Mouse (Mus musculus): ENCODE measurements at regions not wholly inside any gene's neighbourhood (a gene's known extent, or its start where the extent isn't known, plus 50 kb on each side); places are given as distances from the start of the nearest gene placed in this dataset.

DNA sequence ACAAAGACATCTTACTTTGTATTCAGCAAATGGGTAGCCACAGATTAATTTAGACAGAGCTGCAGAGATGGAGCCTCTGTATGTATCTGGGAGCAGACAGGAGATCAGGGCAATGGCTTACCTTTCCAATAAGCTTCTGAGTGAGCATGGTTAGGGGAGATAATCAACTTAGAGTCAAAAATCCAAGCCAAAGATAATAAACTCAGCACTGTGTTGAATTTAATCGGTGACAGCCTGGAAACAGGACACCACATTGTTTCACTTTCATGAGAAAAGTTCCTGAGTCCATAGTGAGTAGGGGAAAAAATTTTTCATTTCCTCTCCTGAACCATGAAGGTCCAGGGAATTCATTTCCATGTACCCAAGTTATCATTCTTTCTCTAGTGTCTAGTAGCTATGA, 70.7 kb upstream of the Arsj start:
- in situ Hi-C loops (cut with MboI, MseI) = no loop called here

DNA sequence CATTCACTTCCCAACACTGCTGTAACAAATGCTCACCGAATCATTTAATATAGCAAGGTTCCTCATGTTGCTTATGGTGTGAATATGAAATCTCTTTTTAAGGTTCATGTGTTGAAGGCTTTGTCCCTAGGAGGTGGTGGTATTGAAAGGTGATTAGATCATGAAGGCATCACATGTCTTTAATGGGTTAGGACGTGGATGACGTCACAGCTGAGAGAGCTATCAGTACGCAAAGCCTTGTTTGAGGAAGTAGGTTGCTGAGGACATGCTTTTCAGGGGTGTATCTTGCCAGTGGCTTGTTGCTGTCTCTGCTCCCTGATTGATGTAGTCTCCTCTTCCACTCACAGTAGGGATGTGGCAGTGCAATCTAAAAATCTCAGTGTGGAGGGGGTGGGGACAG, 69.8 kb upstream of the Arsj start:
- in situ Hi-C loops (cut with MboI, MseI) = no loop called here

DNA sequence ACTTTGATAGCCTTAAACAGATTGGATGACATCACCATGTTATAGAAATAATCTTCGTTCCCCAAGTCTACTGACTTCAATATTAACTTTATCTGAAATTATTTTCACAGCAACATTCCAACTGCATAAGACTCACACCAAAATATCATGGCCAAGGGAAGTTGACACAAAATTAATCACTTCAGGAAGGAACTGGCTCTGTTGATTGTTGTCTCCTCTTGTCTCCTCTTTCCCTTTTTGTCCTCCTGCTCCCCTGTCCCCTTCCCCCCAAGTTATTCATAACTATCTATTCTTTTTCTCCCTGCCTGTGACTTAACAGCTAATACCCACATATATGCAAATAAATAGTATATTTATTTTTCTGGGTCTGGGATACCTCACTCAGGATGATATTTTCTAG, 67.6 kb upstream of the Arsj start:
- in situ Hi-C loops (cut with MboI, MseI) = no loop called here

DNA sequence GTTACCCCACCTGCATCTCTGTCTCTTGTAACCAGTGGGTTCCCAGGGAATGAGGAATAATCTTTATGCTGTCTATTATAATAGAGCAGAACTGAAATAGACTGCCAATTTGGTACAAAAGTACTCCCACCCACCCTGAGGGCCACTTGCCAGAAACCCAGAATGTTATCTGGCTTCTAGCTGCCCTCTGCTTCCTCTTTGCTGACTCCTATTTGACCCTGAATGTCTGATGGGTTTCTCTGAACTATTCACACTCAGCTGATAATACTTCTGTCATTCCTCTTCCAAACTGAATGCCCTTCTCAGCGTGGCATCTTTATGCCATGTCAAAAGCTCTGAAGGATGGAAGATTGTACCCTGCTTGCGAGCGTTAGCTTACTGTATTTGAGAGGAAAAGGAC, 64.2 kb upstream of the Arsj start:
- in situ Hi-C loops (cut with MboI, MseI) = no loop called here

DNA sequence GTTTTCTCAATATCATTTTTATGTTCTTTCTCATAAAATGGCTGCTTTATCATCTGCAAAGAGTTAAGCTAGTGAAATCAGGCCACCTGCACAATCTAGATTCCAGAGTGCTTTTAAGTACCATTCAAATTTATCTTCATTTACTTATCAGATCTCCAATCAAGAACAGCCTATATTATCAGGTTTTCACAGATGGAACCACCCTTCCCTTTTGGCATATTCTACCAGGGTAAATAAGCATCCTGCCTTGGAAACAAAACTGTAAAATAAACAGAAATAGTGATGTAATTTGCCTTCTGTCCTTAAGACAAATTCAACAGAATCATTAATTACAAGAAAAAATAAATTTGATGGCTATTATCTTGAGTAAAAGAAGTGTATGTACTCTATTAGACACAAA, 55.2 kb upstream of the Arsj start:
- in situ Hi-C loops (cut with MboI, MseI) = no loop called here
